Mouse (Mus musculus): Measurements from ENCODE around the gene Mfsd2b. TPM values are rescaled to one million over a fixed set of nuclear protein-coding genes. Genes with fewer than 3 reads are reported as not detected.
"Not testable (repeated sequence)": the region's sequence is repeated elsewhere in the genome, so short reads cannot be mapped to it uniquely, and the experiment has no call there.

Mfsd2b gene
- polyA plus RNA-seq (2016; fragmentation: Nextera tagmentation; extraction: Ambion mirVana), result 2.4 and 2.5 TPM in 2 replicates

DNA sequence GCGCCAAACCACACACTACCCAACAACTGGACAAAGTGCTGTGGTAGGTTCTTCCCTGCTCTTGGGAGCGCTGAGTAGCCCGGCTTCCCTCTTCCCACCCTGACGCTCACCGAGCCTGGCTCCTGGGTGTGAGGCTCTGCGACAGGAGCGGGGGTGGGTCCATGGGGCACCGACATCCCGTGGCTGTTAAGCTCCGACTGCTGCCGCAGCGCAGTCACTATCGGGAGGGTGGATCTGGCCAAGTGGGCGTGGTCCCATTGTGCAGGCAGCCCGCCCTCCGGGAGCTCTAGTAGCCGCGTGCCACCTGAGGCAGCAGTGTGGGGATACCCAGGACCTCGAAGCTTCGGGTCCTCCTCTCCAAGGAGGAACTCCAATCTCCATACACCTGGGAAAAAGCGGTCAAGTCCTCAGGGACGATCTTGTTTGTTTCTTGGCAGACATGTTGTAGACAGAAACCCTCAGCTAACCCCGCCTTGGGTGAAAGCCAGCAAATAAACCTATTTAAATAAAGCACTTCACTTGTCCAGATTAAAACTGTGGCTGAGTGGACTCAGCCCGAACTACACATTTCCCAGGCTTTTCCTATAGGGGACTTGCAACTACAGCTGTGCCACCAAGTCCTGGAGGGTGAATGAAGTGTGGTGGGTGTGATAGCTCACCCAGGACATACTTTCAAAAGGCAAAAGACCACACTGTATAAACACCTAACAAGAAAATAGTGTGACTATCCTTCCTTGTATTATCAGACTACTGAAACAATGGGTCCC is at the start of gene Mfsd2b:
TSS of gene Mfsd2b (minus strand) at position 199 of the 767 bp plus-strand sequence.
- Histone ChIP-seq H3K36me3 (peaks cover 10% of the 10 kb centered on the region), H3K9ac (replicated peaks) (peak within 1 kb of the TSS; percentile 51), H3K4me1 (replicated peaks) (peaks cover 12% of the 10 kb centered on the region), H3K4me2 (peak within 1 kb of the TSS; percentile 87), H3K9me3 (no peaks in the 10 kb centered on the region), H3K27ac (no peak within 1 kb of the TSS), H3K27me3 (peaks cover 10% of the 10 kb centered on the region; the same call in 1 of the 2 replicates), H3K4me3 (replicated peaks) (peak within 1 kb of the TSS; percentile 40)
- 5% methylated on average over 24 of the region's 24 CpGs for WGBS
- peak; percentile 73 for ATAC-seq (ENCODE audit: insufficient number of reproducible peaks, insufficient read depth, low FRiP score, low TSS enrichment, low read depth)

DNA sequence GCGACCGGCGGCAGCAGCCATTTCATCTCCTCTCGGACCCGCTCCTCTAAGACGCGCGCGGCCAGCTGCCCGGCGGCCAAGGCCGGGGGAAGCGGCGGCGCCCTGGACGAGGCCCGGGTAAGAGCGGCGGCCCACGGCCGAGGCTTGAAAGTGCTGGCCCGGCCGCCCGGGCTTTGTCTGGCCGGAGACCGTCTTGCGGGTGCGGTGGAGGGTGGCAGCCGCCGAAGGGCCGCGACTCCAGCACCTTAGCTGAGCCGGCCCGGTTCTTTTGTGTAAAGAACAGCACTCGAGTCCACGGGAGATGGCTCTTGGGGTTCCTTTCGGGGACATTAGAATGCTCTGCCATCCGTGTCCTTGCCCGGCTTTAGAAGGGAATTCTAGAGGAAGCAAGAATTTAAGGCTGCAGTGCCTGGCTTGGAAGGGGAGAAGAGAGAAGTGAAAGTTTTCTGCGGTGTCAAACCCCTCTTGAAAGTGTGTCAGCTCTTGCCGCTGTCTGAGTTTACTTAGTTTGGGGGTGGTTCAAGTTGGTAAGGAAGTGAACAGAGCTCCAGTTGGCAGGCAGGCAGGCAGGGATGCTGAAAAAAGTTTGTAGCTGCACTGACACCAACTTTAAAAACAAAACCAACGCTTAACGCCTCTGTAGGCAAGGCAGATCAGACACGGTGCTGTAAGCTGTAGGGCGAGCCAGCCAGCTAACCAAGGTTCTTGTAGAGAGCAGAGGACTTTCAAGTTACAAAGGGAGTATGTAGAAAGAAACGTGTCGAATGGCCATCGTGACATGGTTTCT is 43.8 kb upstream of the Mfsd2b start:
- peak overlapping the region; percentile 61 for H3K4me2 ChIP-seq
- peak; percentile 44 for ATAC-seq (ENCODE audit: insufficient number of reproducible peaks, insufficient read depth, low FRiP score, low TSS enrichment, low read depth)
- WGBS, result under 1% methylated on average over 47 of the region's 48 CpGs

DNA sequence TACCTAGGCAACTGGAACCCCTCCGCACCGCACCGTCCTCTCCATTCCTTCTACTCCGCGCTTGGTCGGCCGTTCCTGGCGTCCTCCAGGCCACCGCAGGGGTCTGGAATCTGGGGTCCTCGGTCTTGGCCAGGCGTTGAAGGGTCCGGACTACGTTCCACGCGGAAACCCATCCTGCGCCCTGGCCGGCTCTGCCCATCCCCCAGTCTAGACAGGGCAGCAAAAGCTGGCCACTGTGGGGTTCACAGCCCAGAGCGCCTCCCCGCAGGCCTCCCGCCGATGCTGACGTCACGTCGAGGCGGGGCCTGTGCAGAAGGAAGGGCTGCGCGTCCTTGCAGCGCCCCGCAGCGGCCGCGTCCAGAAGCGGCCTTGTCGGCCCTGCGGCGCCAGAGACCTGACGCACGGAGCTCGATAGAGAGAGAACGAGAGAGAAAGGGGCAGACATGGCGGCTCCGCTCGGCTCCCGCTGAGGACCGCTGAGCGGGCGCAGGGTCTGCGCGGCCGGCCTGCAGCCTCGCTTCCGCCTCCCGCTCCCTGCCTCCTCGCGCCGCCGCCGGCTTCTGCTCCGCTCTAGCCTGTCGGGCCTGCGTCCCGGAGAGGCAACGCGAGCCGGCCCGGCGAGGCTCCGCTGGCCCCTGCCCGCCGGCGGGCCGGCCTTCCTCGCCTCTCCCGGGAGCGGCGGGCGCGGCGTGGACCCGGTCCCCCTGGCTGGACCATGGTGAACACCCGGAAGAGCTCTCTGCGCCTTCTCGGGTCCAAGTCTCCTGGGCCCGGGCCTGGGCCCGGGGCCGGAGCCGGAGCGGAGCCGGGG is 43.0 kb upstream of the Mfsd2b start, which contains the start of gene Atad2b:
TSS of gene Atad2b (plus strand) at position 360 of the 811 bp plus-strand sequence.
- H3K9ac ChIP-seq (replicated peaks), result peak within 1 kb of the TSS; percentile 99
- peak within 1 kb of the TSS; percentile 61 for H3K4me2 ChIP-seq
- H3K27ac ChIP-seq, result peak within 1 kb of the TSS; percentile 99
- peaks cover 9% of the 10 kb centered on the region for H3K4me1 ChIP-seq (replicated peaks)
- peak; percentile 98 for ATAC-seq (ENCODE audit: insufficient number of reproducible peaks, insufficient read depth, low FRiP score, low TSS enrichment, low read depth)
- H3K36me3 ChIP-seq, result no peaks in the 10 kb centered on the region
- peak within 1 kb of the TSS; percentile 95 for H3K4me3 ChIP-seq (replicated peaks)
- H3K27me3 ChIP-seq, result no peaks in the 10 kb centered on the region
- WGBS, result under 1% methylated on average over 89 of the region's 89 CpGs
- H3K9me3 ChIP-seq, result no peaks in the 10 kb centered on the region

More for the DNA sequence above, 43.8 kb upstream of the Mfsd2b start:
- Histone ChIP-seq H3K4me3 (replicated peaks) (peak overlapping the region; percentile 95), H3K4me1 (replicated peaks) (peaks cover 9% of the 10 kb centered on the region), H3K9ac (replicated peaks) (peak overlapping the region; percentile 99), H3K27me3 (no peaks in the 10 kb centered on the region), H3K27ac (peak overlapping the region; percentile 99), H3K36me3 (no peaks in the 10 kb centered on the region), H3K9me3 (no peaks in the 10 kb centered on the region)

DNA sequence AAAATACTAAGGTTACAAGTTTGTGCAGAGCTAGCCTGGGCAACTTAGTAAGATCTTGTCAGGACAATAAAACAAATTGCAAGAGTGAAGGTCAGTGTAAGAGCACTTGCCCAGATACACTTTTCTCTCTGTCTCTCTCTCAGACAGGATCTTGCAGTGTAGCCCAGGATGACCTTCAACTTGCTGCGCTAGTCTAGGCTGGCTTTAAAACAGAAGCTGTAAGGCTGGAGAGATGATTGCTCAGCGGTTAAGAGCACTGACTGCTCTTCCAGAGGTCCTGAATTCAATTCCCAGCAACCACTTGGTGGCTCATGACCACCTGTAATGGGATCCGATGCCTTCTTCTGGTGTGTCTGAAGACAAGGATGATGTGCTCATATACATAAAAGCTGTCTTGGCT is 40.8 kb upstream of the Mfsd2b start:
- Histone ChIP-seq H3K4me1 (replicated peaks) (peaks cover 9% of the 10 kb centered on the region), H3K4me2 (no peak overlapping the region), H3K4me3 (replicated peaks) (no peak overlapping the region), H3K9ac (replicated peaks) (no peak overlapping the region), H3K27me3 (no peaks in the 10 kb centered on the region), H3K27ac (no peak overlapping the region), H3K36me3 (no peaks in the 10 kb centered on the region), H3K9me3 (no peaks in the 10 kb centered on the region)
- ATAC-seq (ENCODE audit: insufficient number of reproducible peaks, insufficient read depth, low FRiP score, low TSS enrichment, low read depth), result no peak
- 90% methylated on average over 3 of the region's 3 CpGs for WGBS

DNA sequence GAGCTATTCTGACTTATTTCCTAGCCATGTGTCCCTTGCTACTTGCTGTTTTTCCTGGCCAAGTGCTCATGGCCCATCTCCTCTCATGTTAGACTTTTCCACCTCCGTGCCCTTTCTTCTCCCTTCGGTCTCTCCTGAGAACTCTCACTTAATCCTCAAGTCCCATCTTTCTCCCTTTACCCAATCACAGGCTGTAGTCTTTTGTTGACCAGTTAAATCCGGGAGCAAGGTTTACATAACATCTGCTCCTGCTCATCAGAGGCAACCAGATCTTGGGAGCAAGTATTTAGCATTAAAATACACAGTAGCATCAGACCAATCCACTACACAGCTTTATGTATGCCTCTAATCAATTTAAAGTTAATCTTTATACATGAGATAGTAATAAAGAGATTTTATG is 40.3 kb upstream of the Mfsd2b start:
- no peak for ATAC-seq (ENCODE audit: insufficient number of reproducible peaks, insufficient read depth, low FRiP score, low TSS enrichment, low read depth)
- Histone ChIP-seq H3K4me1 (replicated peaks) (peaks cover 5% of the 10 kb centered on the region), H3K27ac (no peak overlapping the region), H3K4me2 (no peak overlapping the region), H3K9ac (replicated peaks) (no peak overlapping the region), H3K27me3 (no peaks in the 10 kb centered on the region), H3K9me3 (no peaks in the 10 kb centered on the region), H3K36me3 (no peaks in the 10 kb centered on the region), H3K4me3 (replicated peaks) (no peak overlapping the region)
- 59% methylated on average over 3 of the region's 3 CpGs for WGBS

DNA sequence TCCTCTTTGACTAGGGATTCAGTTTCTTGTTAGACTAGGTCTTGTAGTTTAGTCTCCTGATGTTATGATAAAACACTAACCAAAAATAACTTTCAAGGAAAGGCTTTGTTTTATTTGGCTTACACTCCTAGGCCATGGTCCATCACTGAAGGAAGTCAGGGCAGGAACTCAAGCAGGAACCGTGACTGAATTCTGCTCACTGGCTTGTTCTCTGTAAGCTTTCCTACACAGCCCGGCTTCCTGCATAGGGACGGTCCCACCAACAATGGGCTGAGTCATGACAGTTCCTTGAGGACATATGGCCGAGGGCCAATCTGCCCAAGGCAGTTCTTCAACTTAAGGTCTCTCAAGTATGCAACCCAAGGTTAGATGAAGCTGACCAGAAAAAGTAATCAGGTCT is 37.6 kb upstream of the Mfsd2b start:
- Histone ChIP-seq H3K36me3 (no peaks in the 10 kb centered on the region), H3K4me2 (no peak overlapping the region), H3K4me1 (replicated peaks) (no peaks in the 10 kb centered on the region), H3K9ac (replicated peaks) (no peak overlapping the region), H3K4me3 (replicated peaks) (no peak overlapping the region), H3K27me3 (no peaks in the 10 kb centered on the region), H3K9me3 (no peaks in the 10 kb centered on the region), H3K27ac (no peak overlapping the region)
- WGBS, result 85% methylated on average over 4 of the region's 4 CpGs
- no peak for ATAC-seq (ENCODE audit: insufficient number of reproducible peaks, insufficient read depth, low FRiP score, low TSS enrichment, low read depth)

DNA sequence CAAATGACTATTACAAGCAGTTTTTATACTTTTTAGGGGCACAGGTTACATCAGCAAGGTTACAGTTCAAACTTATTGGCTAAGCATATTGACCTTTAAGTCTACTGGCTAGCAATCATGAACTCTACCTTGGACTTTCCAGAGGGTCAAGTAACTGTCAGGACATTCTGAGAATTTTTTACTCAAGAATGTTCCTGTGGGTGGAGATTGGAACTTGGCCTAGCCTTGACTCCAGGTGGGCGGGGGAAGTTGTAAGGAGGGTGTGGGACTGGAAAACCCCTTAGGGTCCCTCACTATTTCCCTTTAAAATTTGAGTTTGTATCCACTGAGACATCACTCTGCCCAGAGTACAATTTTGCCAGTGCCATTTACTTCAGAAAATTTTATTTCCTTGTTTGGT is 36.3 kb upstream of the Mfsd2b start:
- H3K36me3 ChIP-seq; ATAC-seq (ENCODE audit: insufficient number of reproducible peaks, insufficient read depth, low FRiP score, low TSS enrichment, low read depth); H3K4me3 ChIP-seq (replicated peaks); H3K27me3 ChIP-seq; H3K9me3 ChIP-seq; H3K4me1 ChIP-seq (replicated peaks); H3K4me2 ChIP-seq; H3K9ac ChIP-seq (replicated peaks); H3K27ac ChIP-seq: not testable (repeated sequence)
- 88% methylated on average over 1 of the region's 1 CpGs for WGBS

DNA sequence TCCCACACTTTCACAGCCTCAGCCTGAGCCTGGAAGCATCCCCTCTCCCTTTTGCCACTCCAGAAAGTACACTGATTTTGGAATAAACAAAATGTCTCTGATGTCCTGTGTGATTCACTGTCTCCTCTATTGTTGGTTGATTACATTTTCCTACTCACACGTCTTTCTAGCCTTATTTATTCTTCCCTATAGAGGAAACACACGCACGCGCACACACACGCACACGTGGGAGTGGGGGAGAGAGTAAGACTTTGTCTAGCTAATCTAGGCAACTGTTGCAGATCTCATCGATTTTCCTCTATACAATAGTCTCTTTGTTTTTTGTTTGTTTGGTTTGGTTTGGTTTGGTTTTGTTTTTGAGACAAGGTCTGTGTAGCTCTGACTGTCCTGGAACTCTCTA is 34.2 kb upstream of the Mfsd2b start:
- Histone ChIP-seq H3K4me1 (replicated peaks) (0 out of 2 replicates have a peak, but pooled peaks cover 2% of the 10 kb centered on the region), H3K9ac (replicated peaks) (no peak overlapping the region), H3K9me3 (no peaks in the 10 kb centered on the region), H3K27me3 (no peaks in the 10 kb centered on the region), H3K27ac (no peak overlapping the region), H3K4me3 (replicated peaks) (peak overlapping the region; percentile 83; the same call in 1 of the 2 replicates), H3K36me3 (peaks cover 6% of the 10 kb centered on the region; the same call in 1 of the 2 replicates), H3K4me2 (no peak overlapping the region)
- no peak for ATAC-seq (ENCODE audit: insufficient number of reproducible peaks, insufficient read depth, low FRiP score, low TSS enrichment, low read depth)
- WGBS, result 95% methylated on average over 7 of the region's 7 CpGs

DNA sequence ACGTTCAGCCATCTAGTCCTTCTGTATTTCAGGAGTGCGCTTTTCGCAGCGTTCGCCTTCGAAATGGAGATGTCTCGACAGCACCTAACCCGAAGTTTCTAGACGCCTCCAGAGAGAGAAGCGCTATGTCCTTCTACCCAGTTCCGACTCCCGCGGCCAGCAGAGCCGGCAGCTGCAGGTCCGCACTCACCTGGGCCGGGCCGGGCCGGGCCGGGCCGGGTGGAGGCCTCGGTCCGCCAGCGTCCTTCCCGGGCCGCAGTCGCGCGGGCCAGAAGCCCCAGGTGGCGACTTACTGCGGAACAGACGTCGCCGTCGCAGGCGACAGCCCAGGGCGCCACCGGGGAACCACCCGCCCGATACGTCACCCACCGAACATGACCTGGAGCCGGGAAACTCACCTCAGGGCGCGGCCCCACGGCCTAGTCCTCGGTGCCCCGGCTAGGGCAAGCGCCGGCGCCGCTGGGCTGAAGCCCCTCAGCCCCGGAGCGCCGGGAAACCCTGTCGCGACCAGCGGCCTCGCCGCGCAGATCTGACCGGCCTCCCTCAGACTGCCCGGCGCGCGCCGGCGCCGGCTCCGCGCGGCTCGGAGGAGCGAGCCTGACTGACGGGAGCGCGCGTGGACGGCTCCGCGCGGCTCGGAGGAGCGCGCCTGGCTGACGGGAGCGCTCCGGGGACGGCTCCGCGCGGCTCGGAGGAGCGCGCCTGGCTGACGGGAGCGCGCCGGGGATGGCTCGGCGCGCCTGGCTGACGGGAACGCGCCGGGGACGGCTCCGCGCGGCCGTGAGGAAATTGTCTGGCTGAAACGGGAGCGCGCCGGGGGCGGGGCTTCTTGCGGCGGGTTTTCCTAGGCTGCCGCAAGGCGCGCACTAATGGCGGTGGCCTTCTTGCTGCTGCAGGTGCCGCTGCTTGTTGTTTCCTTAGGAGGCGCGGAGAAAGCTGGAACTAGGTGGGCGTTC is 33.1 kb upstream of the Mfsd2b start, which contains the start of gene Ubxn2a:
TSS of gene Ubxn2a (minus strand) at position 755 of the 956 bp plus-strand sequence.
- peak; percentile 94 for ATAC-seq (ENCODE audit: insufficient number of reproducible peaks, insufficient read depth, low FRiP score, low TSS enrichment, low read depth)
- Histone ChIP-seq H3K27me3 (no peaks in the 10 kb centered on the region), H3K9me3 (no peaks in the 10 kb centered on the region), H3K36me3 (peaks cover 6% of the 10 kb centered on the region; the same call in 1 of the 2 replicates), H3K4me2 (peak within 1 kb of the TSS; percentile 72), H3K4me1 (replicated peaks) (0 out of 2 replicates have a peak, but pooled peaks cover 2% of the 10 kb centered on the region), H3K4me3 (replicated peaks) (peak within 1 kb of the TSS; percentile 83), H3K27ac (peak within 1 kb of the TSS; percentile 84), H3K9ac (replicated peaks) (peak within 1 kb of the TSS; percentile 92)
- under 1% methylated on average over 125 of the region's 125 CpGs for WGBS

DNA sequence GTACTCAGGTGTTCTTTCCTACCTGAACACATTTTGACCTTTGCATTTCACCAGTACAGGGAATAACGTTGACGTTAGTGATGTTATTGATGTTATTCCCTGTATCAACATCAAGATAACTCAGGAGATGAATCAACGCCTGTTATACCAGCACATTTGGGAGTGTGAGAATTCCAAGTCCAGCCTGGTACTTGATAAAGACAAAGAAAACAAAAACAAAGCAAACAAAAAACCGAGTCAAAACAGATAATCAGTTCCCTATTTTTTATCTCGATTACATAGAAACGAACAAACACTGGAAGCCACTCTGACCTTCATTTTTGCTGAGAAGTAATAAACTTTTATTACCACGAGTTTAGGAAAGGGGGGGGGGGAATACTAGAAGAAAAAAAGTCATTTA is 32.3 kb upstream of the Mfsd2b start:
- Histone ChIP-seq H3K4me1 (replicated peaks) (0 out of 2 replicates have a peak, but pooled peaks cover 2% of the 10 kb centered on the region), H3K9me3 (no peaks in the 10 kb centered on the region), H3K4me3 (replicated peaks) (peak overlapping the region; percentile 83), H3K36me3 (peaks cover 10% of the 10 kb centered on the region; the same call in 1 of the 2 replicates), H3K4me2 (peak overlapping the region; percentile 72), H3K27ac (no peak overlapping the region), H3K27me3 (no peaks in the 10 kb centered on the region), H3K9ac (replicated peaks) (peak overlapping the region; percentile 92; the same call in 1 of the 2 replicates)
- ATAC-seq (ENCODE audit: insufficient number of reproducible peaks, insufficient read depth, low FRiP score, low TSS enrichment, low read depth), result no peak
- 55% methylated on average over 7 of the region's 7 CpGs for WGBS
